Mouse (Mus musculus): ENCODE measurements around the gene Gm20388. TPM values are rescaled to one million over a fixed set of nuclear protein-coding genes. Genes with fewer than 3 reads are reported as not detected.

The Gm20388 gene
- total RNA-seq, 1 experiment: 27.0 TPM

- Histone ChIP-seq H3K4me1 (ENCODE audit: control insufficient read depth in 2 of 2, insufficient read depth in 2 of 2, low read length in 2 of 2, poor library complexity in 1 of 2) (no peaks in the 10 kb centered on the region), H3K4me3 (ENCODE audit: insufficient read depth in 1 of 2, low read depth in 1 of 2, low read length in 2 of 2, poor library complexity in 1 of 2, severe bottlenecking in 1 of 2) (no peak overlapping the region), H3K27ac (ENCODE audit: insufficient read depth, low read depth, low read length, poor library complexity, severe bottlenecking) (no peak overlapping the region), H3K36me3 (ENCODE audit: control insufficient read depth, insufficient read depth, low read length, poor library complexity, severe bottlenecking) (no peaks in the 10 kb centered on the region), H3K9ac (ENCODE audit: insufficient read depth, low read depth, low read length, poor library complexity, severe bottlenecking) (no peak overlapping the region), H3K9me3 (ENCODE audit: control insufficient read depth, insufficient read depth, low read depth, low read length) (no peaks in the 10 kb centered on the region)
- DNase-seq (ENCODE audit: low read depth, low spot score): no peak
- in situ Hi-C loops (cut with MboI; ENCODE audit: low sequenced_read_pairs in 2 of 2, unreplicated experiment in 2 of 2): no loop called here
- TF ChIP-seq ZNF384 (IDR thresholded peaks at IDR 0.05; ENCODE audit: low read depth, low read length): no peak
- TF ChIP-seq MAFK (IDR thresholded peaks at IDR 0.05; ENCODE audit: insufficient read depth, low read depth, low read length): no peak
- TF ChIP-seq HCFC1 (IDR thresholded peaks at IDR 0.05; ENCODE audit: borderline replicate concordance, insufficient read depth, low read length): no peak
- TF ChIP-seq ZC3H11A (IDR thresholded peaks at IDR 0.05; ENCODE audit: borderline replicate concordance, low read depth, low read length): no peak
- TF ChIP-seq CHD2 (IDR thresholded peaks at IDR 0.05; ENCODE audit: low read depth, low read length): no peak
These were observed 826.5 kb downstream of the Gm20388 start for GRCm38 (mm10) chr8:120737166-120737565.

DNA sequence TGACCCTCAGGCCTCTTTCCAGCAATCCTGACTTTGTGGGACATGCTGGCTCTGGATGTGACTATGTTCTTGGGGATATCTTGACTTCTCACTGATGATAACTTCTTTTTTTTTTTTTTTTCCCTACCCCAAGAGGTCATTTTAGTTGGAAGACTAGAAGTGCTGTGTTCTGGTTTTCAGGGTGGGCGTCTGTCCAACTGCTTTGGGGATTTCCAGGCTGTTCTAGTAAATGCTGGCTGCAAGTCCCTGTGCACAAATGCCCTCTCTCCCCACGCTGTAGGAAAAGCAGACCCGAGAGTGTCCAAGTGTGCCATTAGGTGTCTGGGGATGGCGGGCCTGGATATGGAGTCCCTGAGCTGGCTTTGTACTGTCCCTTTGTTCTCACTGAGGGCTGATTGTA lies 828.1 kb downstream of the Gm20388 start:
- no peak for DNase-seq (ENCODE audit: low read depth, low spot score)

DNA sequence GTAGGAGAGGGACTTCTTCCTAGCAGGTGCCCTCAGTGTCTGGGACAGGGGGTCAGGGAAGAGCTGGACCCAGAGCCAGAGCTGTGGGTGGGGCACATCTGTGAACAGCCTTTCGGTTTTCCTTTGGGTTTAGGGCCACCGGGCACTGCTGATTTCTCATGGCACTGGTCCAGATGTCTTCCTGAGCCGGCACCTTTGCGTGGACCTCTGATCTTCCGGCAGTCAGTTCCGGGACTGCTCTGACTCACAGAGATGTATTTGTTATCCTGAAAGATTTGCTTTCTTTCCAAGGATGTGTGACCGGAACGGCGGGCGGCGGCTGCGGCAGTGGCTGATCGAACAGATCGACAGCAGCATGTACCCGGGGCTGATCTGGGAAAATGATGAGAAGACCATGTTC lies 828.9 kb downstream of the Gm20388 start:
- no peak overlapping the region for H3K9ac ChIP-seq (ENCODE audit: insufficient read depth, low read depth, low read length, poor library complexity, severe bottlenecking)
- no peak overlapping the region for H3K4me3 ChIP-seq (ENCODE audit: insufficient read depth in 1 of 2, low read depth in 1 of 2, low read length in 2 of 2, poor library complexity in 1 of 2, severe bottlenecking in 1 of 2)
- no peak for TF ChIP-seq HCFC1 (IDR thresholded peaks at IDR 0.05; ENCODE audit: borderline replicate concordance, insufficient read depth, low read length)
- no peak for TF ChIP-seq ZNF384 (IDR thresholded peaks at IDR 0.05; ENCODE audit: low read depth, low read length)
- no peak for TF ChIP-seq CHD2 (IDR thresholded peaks at IDR 0.05; ENCODE audit: low read depth, low read length)
- no peak for TF ChIP-seq ZC3H11A (IDR thresholded peaks at IDR 0.05; ENCODE audit: borderline replicate concordance, low read depth, low read length)
- TF ChIP-seq MAFK (IDR thresholded peaks at IDR 0.05; ENCODE audit: insufficient read depth, low read depth, low read length): no peak
- in situ Hi-C loops (cut with MboI; ENCODE audit: low sequenced_read_pairs in 2 of 2, unreplicated experiment in 2 of 2): no loop called here
- no peaks in the 10 kb centered on the region for H3K9me3 ChIP-seq (ENCODE audit: control insufficient read depth, insufficient read depth, low read depth, low read length)
- peaks cover 0 to 7% of the 10 kb centered on the region in 2 experiments; a peak in 2 of 4 replicates for H3K4me1 ChIP-seq (ENCODE audit: control insufficient read depth in 2 of 2, insufficient read depth in 2 of 2, low read length in 2 of 2, poor library complexity in 1 of 2)
- DNase-seq (ENCODE audit: low read depth, low spot score): no peak
- no peak overlapping the region for H3K27ac ChIP-seq (ENCODE audit: insufficient read depth, low read depth, low read length, poor library complexity, severe bottlenecking)
- H3K36me3 ChIP-seq (ENCODE audit: control insufficient read depth, insufficient read depth, low read length, poor library complexity, severe bottlenecking): no peaks in the 10 kb centered on the region

More for the DNA sequence above, 828.1 kb downstream of the Gm20388 start:
- in situ Hi-C loops (cut with MboI; ENCODE audit: low sequenced_read_pairs in 2 of 2, unreplicated experiment in 2 of 2): no loop called here
- Histone ChIP-seq H3K27ac (ENCODE audit: insufficient read depth, low read depth, low read length, poor library complexity, severe bottlenecking) (no peak overlapping the region), H3K9ac (ENCODE audit: insufficient read depth, low read depth, low read length, poor library complexity, severe bottlenecking) (no peak overlapping the region), H3K36me3 (ENCODE audit: control insufficient read depth, insufficient read depth, low read length, poor library complexity, severe bottlenecking) (no peaks in the 10 kb centered on the region), H3K4me1 (ENCODE audit: control insufficient read depth in 2 of 2, insufficient read depth in 2 of 2, low read length in 2 of 2, poor library complexity in 1 of 2) (no peaks in the 10 kb centered on the region), H3K4me3 (ENCODE audit: insufficient read depth in 1 of 2, low read depth in 1 of 2, low read length in 2 of 2, poor library complexity in 1 of 2, severe bottlenecking in 1 of 2) (no peak overlapping the region), H3K9me3 (ENCODE audit: control insufficient read depth, insufficient read depth, low read depth, low read length) (no peaks in the 10 kb centered on the region)
- TF ChIP-seq ZC3H11A (IDR thresholded peaks at IDR 0.05; ENCODE audit: borderline replicate concordance, low read depth, low read length) (no peak), MAFK (IDR thresholded peaks at IDR 0.05; ENCODE audit: insufficient read depth, low read depth, low read length) (no peak), HCFC1 (IDR thresholded peaks at IDR 0.05; ENCODE audit: borderline replicate concordance, insufficient read depth, low read length) (no peak), ZNF384 (IDR thresholded peaks at IDR 0.05; ENCODE audit: low read depth, low read length) (no peak), CHD2 (IDR thresholded peaks at IDR 0.05; ENCODE audit: low read depth, low read length) (no peak)

DNA sequence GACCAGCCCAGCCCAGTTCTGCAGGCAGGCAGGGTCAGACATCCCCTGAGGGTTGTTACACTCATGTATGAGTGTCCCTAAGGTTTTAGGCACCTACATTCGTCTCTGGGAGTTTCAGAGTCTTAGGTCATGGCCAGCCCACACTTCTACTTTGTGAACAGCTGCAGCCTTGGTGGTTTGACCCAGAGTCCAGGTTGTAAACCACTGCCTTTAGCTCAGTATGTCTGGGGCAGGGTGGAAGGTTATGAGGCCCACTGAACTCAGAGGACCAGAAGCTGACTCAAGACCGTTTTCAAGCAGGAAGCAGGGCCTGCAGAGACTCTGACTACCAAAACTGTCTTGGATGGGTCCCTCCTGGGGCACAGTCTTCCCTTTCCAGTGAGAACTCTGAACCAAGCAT lies 829.9 kb downstream of the Gm20388 start:
- H3K27ac ChIP-seq (ENCODE audit: insufficient read depth, low read depth, low read length, poor library complexity, severe bottlenecking): no peak overlapping the region
- TF ChIP-seq CHD2 (IDR thresholded peaks at IDR 0.05; ENCODE audit: low read depth, low read length) (no peak), HCFC1 (IDR thresholded peaks at IDR 0.05; ENCODE audit: borderline replicate concordance, insufficient read depth, low read length) (no peak), ZC3H11A (IDR thresholded peaks at IDR 0.05; ENCODE audit: borderline replicate concordance, low read depth, low read length) (no peak), MAFK (IDR thresholded peaks at IDR 0.05; ENCODE audit: insufficient read depth, low read depth, low read length) (no peak), ZNF384 (IDR thresholded peaks at IDR 0.05; ENCODE audit: low read depth, low read length) (no peak)
- H3K4me1 ChIP-seq (ENCODE audit: control insufficient read depth in 2 of 2, insufficient read depth in 2 of 2, low read length in 2 of 2, poor library complexity in 1 of 2): peaks cover 0 to 12% of the 10 kb centered on the region in 2 experiments; a peak in 2 of 4 replicates
- no peaks in the 10 kb centered on the region for H3K36me3 ChIP-seq (ENCODE audit: control insufficient read depth, insufficient read depth, low read length, poor library complexity, severe bottlenecking)
- DNase-seq (ENCODE audit: low read depth, low spot score): no peak
- no peak overlapping the region for H3K9ac ChIP-seq (ENCODE audit: insufficient read depth, low read depth, low read length, poor library complexity, severe bottlenecking)
- in situ Hi-C loops (cut with MboI; ENCODE audit: low sequenced_read_pairs in 2 of 2, unreplicated experiment in 2 of 2): no loop called here
- H3K9me3 ChIP-seq (ENCODE audit: control insufficient read depth, insufficient read depth, low read depth, low read length): no peaks in the 10 kb centered on the region
- no peak overlapping the region for H3K4me3 ChIP-seq (ENCODE audit: insufficient read depth in 1 of 2, low read depth in 1 of 2, low read length in 2 of 2, poor library complexity in 1 of 2, severe bottlenecking in 1 of 2)

GRCm38 (mm10) chr8:120741001-120741400 lies 830.4 kb downstream of the Gm20388 start:
- TF ChIP-seq ZNF384 (IDR thresholded peaks at IDR 0.05; ENCODE audit: low read depth, low read length) (no peak), HCFC1 (IDR thresholded peaks at IDR 0.05; ENCODE audit: borderline replicate concordance, insufficient read depth, low read length) (no peak), MAFK (IDR thresholded peaks at IDR 0.05; ENCODE audit: insufficient read depth, low read depth, low read length) (no peak), CHD2 (IDR thresholded peaks at IDR 0.05; ENCODE audit: low read depth, low read length) (no peak), ZC3H11A (IDR thresholded peaks at IDR 0.05; ENCODE audit: borderline replicate concordance, low read depth, low read length) (no peak)
- Histone ChIP-seq H3K36me3 (ENCODE audit: control insufficient read depth, insufficient read depth, low read length, poor library complexity, severe bottlenecking) (no peaks in the 10 kb centered on the region), H3K4me1 (ENCODE audit: control insufficient read depth in 2 of 2, insufficient read depth in 2 of 2, low read length in 2 of 2, poor library complexity in 1 of 2) (peaks cover 0 to 12% of the 10 kb centered on the region in 2 experiments; a peak in 2 of 4 replicates), H3K4me3 (ENCODE audit: insufficient read depth in 1 of 2, low read depth in 1 of 2, low read length in 2 of 2, poor library complexity in 1 of 2, severe bottlenecking in 1 of 2) (no peak overlapping the region), H3K9ac (ENCODE audit: insufficient read depth, low read depth, low read length, poor library complexity, severe bottlenecking) (no peak overlapping the region), H3K9me3 (ENCODE audit: control insufficient read depth, insufficient read depth, low read depth, low read length) (no peaks in the 10 kb centered on the region), H3K27ac (ENCODE audit: insufficient read depth, low read depth, low read length, poor library complexity, severe bottlenecking) (no peak overlapping the region)
- DNase-seq (ENCODE audit: low read depth, low spot score): no peak
- in situ Hi-C loops (cut with MboI; ENCODE audit: low sequenced_read_pairs in 2 of 2, unreplicated experiment in 2 of 2): no loop called here
